Mouse (Mus musculus) CH12.LX (cell line): ENCODE data around the gene Cnn3.

Experiments used
- GABPA ChIP-seq: IDR thresholded peaks from 2 replicates; pipeline ENCODE4 v1.6.1; 2012; ENCODE audit warnings: low read depth, low read length, improper control_type of control experiment, inconsistent platforms; ENCODE audit not compliant: insufficient replicate concordance
- MYC ChIP-seq: IDR thresholded peaks from 2 replicates; pipeline ENCODE4 v1.6.1; 2011; ENCODE audit warnings: low read depth, mild to moderate bottlenecking, improper control_type of control experiment, low read length
- POLR2AphosphoS2 ChIP-seq: IDR thresholded peaks from 2 replicates; pipeline ENCODE4 v1.6.1; 2011; ENCODE audit warnings: low read depth, low read length, improper control_type of control experiment

DNA sequence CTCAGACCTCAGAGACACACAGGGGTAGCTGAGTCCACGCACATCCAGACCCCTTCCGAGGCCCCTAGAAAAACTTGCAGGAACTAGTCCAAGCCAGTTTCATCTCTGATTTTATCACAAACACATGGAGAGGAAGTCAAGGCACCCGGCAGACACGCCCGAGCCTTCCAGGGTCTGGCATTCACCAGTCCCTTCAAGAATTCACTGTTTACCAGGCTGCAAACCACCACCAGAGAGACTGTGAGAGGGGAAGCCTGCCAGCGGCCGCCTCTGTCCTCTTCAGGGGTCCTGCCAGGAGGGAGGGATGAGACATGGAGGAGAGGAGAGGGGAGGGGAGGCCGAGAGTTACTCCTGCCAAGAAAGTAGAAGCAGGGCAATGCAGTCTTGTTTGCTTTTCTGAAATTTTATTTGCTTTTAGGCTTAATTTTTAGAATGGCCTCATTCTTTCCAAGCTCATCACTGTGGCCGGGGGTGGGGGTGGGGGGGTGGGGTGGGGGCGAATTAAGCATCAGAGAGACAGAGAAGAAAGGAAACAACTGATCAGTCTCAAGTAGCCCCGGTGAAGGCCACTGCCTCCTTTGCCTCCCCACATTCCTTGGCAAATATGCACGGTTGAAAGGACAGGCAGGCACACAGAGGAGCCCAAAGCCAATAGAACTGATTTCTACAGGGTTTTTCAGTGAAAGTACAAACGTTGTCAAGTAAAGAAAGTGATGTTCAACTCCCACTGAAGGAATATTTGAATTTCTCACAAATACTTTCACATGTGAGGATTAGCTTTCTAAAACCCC is 43.1 kb downstream of the Cnn3 start:
- no peak for TF ChIP-seq POLR2AphosphoS2
- no peak for TF ChIP-seq MYC
- no peak for TF ChIP-seq GABPA
